Mouse (Mus musculus) limb, embryonic 15.5 days (tissue): ENCODE measurements around the gene Ankrd44. TPM values are rescaled to one million over a fixed set of nuclear protein-coding genes. Genes with fewer than 3 reads are reported as not detected.

Source experiments
- ATAC-seq: fragments of 200-750 bp; cut with Nextera tagmentation; 2 replicates; pipeline ENCODE4 v1.8.0; 2017; ENCODE audit warnings: low read depth, moderate TSS enrichment; ENCODE audit not compliant: insufficient number of reproducible peaks, low FRiP score, low TSS enrichment
- H3K27ac ChIP-seq: fragments of 300-500 bp; sonication (generic); 2 replicates; pipeline ENCODE4 v1.5.1; 2015; ENCODE audit warnings: moderate library complexity, mild to moderate bottlenecking, inconsistent platforms
- H3K27me3 ChIP-seq: fragments of 300-500 bp; sonication (generic); 2 replicates; pipeline ENCODE4 v1.6.1; 2015; ENCODE audit warnings: inconsistent platforms
- H3K36me3 ChIP-seq: fragments of 300-500 bp; sonication (generic); 2 replicates; pipeline ENCODE4 v1.6.1; 2015; ENCODE audit warnings: inconsistent platforms
- H3K4me1 ChIP-seq: fragments of 300-500 bp; sonication (generic); 2 replicates; pipeline ENCODE4 v1.6.1; 2015; ENCODE audit warnings: inconsistent platforms
- H3K4me2 ChIP-seq: fragments of 300-500 bp; sonication (generic); 2 replicates; pipeline ENCODE4 v1.6.1; 2015; ENCODE audit warnings: mild to moderate bottlenecking, inconsistent platforms
- H3K4me3 ChIP-seq: fragments of 300-500 bp; sonication (generic); 2 replicates; pipeline ENCODE4 v1.5.1; 2015; ENCODE audit warnings: mild to moderate bottlenecking, inconsistent platforms
- H3K9ac ChIP-seq: fragments of 300-500 bp; sonication (generic); 2 replicates; pipeline ENCODE4 v1.6.1; 2015; ENCODE audit warnings: inconsistent platforms
- H3K9me3 ChIP-seq: fragments of 300-500 bp; sonication (generic); 2 replicates; pipeline ENCODE4 v1.6.1; 2016; ENCODE audit warnings: inconsistent platforms
- WGBS: fragments of 180-500 bp; shearing (Covaris S2); methylation state at CpG from one replicate; pipeline ENCODE4 v1.1.7; 2015; 5-methylcytosine and 5-hydroxymethylcytosine counted together
- polyA plus RNA-seq: library from polyadenylated mRNA; unstranded; fragments of >200 nt; fragmentation: Nextera tagmentation; extraction: Ambion mirVana; gene quantifications from 2 replicates; pipeline ENCODE4 v1.2.1, GENCODE M21; 2015

Gene Ankrd44
- polyA plus RNA-seq, 1 experiment from 2014 or later, result 19.1 TPM

DNA sequence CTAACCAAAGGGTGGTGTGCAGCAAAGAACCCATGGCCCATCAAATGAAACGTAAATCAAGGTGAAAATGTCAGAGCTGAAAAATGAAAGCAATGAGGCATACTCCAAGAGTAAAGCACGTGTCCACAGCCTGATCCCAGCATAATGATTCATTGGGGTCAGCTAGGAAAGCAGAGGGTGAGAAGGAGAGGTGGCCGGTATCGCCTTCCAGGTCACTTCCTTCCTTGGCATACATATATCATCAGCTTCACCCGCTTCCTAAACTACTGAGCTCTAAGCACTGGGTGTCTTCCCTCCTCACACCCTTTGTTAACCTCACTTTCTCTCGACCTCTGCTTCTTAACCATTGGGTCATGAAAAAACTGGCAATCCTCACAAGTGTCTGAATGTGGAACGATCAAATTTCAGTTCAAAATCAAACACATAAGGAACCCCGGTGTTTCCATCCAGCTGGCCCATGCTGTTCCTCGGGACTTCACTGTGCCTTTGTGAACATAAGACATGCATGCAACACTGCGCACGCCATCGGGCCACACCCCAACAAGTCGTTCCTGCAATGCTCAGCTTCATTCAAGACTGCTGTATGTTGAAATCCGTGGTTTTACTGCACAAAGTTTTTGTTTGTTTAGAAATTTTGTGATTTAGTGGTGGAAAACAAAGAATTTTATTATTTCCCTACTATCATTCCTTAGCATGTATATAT lies 101.9 kb downstream of the Ankrd44 start:
- Histone ChIP-seq H3K27ac (no peak overlapping the region), H3K9ac (no peak overlapping the region), H3K4me1 (peaks cover 18% of the 10 kb centered on the region), H3K4me3 (no peak overlapping the region), H3K9me3 (no peaks in the 10 kb centered on the region), H3K36me3 (no peaks in the 10 kb centered on the region; the same call in 1 of the 2 replicates), H3K27me3 (no peaks in the 10 kb centered on the region), H3K4me2 (no peak overlapping the region)
- 66% methylated on average over 14 of the region's 14 CpGs for WGBS
- ATAC-seq, result no peak

DNA sequence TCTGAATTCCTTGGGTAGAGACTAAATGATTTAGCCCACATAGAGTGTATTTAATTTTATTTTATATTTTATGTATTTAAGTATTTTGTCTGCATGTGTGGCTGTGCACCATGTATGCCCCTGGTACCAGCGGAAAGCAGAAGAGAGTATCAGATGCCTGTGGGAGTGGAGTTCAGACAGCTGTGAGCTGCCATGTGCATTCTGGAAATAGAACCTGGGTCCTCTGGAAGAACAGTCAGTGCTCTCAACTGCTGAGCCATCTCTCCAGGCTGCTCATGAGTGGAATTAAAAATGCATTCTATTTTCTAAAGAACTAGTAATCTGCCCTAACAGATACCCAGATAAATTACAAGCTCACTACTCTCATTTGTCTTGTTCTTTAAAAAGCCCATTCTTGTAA lies 104.4 kb downstream of the Ankrd44 start:
- no peak for ATAC-seq
- WGBS, result 90% methylated on average over 1 of the region's 1 CpGs

DNA sequence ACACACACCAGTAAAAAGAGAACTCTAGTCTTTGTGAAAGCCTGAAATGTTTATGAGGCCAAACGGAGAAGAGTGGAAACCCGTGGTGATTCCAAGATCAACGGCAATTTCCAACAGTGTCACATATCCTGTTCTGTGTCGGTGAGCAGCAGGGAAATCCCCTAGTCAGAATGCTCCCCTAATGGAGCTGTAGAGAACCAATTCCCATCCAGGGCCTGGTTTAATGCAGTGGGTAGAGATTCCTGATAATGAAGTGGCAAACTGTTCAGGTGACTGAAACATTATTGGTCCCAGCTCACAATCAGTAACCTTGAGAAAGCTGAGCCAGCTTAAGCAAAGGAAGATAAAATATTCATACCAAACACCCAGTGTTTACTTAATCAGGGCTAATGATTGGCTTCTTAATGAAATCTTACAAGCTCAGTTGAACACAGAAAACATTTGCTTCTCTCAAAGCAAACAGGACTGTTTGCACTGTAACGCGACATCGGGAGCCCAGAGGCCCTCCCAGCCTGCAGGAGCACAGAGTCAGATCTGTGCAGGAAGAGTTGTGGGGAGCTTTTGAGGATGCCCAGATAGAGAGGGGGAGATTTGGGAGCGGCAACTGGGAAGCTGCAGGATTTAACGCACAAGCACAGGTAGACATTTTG lies 110.9 kb downstream of the Ankrd44 start:
- Histone ChIP-seq H3K4me2 (no peak overlapping the region), H3K9me3 (no peaks in the 10 kb centered on the region), H3K36me3 (no peaks in the 10 kb centered on the region), H3K27me3 (no peaks in the 10 kb centered on the region), H3K9ac (no peak overlapping the region), H3K27ac (no peak overlapping the region), H3K4me3 (no peak overlapping the region), H3K4me1 (peaks cover 5% of the 10 kb centered on the region; the same call in 1 of the 2 replicates)
- WGBS, result 63% methylated on average over 9 of the region's 9 CpGs
- no peak for ATAC-seq

More for the DNA sequence above, 104.4 kb downstream of the Ankrd44 start:
- no peaks in the 10 kb centered on the region for H3K9me3 ChIP-seq
- no peaks in the 10 kb centered on the region for H3K27me3 ChIP-seq
- H3K36me3 ChIP-seq, result no peaks in the 10 kb centered on the region; the same call in 1 of the 2 replicates
- no peak overlapping the region for H3K4me2 ChIP-seq
- no peak overlapping the region for H3K27ac ChIP-seq
- no peak overlapping the region for H3K4me3 ChIP-seq
- H3K9ac ChIP-seq, result no peak overlapping the region
- H3K4me1 ChIP-seq, result peaks cover 11% of the 10 kb centered on the region

DNA sequence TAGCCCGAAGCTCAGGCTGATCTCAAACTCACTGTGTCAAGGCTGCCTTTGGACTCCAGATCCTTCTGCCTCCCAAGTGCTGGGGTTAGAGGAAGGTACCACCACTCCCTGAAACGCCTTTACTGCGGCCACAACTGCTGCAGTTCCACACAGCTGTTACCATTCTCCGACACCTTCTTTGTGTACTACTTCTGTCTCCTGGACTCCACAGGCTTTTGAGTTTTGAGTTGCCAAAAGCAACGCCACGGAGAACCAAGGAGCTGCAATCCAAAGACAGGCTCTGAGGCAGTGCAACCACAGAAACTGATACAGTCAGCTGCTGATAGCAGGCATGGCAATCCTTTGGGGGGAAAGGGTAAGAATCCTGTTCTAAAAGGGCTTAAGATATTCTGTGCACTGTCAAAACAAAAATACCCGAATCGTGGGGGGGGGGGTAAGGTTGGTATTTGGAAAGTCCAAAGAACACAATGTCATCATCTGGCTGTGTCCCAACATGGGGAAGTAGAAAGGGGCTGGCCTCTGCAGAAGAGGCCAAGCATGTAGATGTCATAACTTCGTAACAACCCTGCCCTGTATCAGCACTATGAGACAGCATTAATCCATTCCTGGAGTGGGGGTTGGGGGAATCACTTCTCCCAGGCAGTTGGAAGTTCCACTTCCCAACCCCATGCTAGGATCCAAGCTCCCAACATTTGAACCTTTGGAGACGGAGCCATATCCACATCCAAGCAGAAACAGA lies 116.2 kb downstream of the Ankrd44 start:
- Histone ChIP-seq H3K4me3 (no peak overlapping the region), H3K4me2 (no peak overlapping the region), H3K36me3 (no peaks in the 10 kb centered on the region), H3K27me3 (no peaks in the 10 kb centered on the region), H3K9me3 (no peaks in the 10 kb centered on the region), H3K9ac (no peak overlapping the region), H3K27ac (no peak overlapping the region), H3K4me1 (peaks cover 5% of the 10 kb centered on the region; the same call in 1 of the 2 replicates)
- no peak for ATAC-seq
- WGBS, result 79% methylated on average over 10 of the region's 10 CpGs

DNA sequence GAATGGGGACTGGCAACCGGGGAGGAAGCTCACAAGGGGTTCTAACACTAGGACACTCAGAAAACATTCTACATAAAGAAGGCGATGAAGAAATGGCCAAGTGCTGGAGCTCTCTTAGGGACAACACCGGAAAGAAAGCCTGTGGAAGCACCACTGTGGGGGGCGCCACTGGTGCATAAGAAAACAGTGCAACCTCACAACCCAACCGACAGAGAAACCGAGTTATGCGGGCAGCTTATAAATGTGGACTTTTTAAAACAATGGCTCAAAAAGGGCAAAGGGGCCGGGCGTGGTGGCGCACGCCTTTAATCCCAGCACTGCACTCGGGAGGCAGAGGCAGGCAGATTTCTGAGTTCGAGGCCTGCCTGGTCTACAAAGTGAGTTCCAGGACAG lies 117.1 kb downstream of the Ankrd44 start:
- H3K36me3 ChIP-seq, result no peaks in the 10 kb centered on the region
- H3K9ac ChIP-seq, result no peak overlapping the region
- 96% methylated on average over 13 of the region's 13 CpGs for whole genome bisulfite sequencing
- H3K27ac ChIP-seq, result no peak overlapping the region
- H3K27me3 ChIP-seq, result no peaks in the 10 kb centered on the region
- peaks cover 5% of the 10 kb centered on the region; the same call in 1 of the 2 replicates for H3K4me1 ChIP-seq
- H3K4me3 ChIP-seq, result no peak overlapping the region
- H3K4me2 ChIP-seq, result no peak overlapping the region
- ATAC-seq, result no peak
- no peaks in the 10 kb centered on the region for H3K9me3 ChIP-seq

DNA sequence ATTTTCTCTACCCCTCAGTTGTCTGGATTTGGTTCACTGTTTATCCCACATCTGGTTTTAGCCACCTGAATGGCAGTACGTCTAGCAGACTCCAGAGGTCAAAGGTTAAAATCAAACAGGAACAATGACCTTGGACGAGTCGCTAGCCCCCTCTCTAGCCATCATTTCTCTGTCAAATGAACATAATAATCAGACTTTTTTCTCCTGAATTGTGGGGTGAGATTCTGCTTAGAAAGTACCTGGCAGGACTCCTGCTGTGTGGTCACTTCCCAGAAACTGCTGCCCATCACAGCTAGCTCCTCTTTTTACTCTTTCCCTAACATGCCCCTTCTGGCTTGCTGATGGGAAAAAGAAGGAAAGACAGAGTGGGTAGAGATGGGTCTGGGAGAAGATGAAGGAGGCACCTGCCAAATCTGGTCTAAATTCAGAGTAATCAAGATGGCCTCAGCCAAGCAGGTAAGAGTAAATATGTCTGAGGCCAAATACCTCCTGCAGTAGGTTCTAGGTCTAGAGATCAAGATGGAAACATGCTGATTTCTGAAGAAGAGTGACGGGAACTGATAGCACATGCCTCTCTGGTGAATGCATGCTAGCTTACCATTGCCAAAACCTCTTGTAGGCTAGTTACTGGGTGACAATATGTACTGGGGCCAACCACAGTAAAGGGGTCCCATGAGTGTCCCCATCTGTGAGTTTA lies 117.6 kb downstream of the Ankrd44 start:
- WGBS, result 61% methylated on average over 4 of the region's 4 CpGs

DNA sequence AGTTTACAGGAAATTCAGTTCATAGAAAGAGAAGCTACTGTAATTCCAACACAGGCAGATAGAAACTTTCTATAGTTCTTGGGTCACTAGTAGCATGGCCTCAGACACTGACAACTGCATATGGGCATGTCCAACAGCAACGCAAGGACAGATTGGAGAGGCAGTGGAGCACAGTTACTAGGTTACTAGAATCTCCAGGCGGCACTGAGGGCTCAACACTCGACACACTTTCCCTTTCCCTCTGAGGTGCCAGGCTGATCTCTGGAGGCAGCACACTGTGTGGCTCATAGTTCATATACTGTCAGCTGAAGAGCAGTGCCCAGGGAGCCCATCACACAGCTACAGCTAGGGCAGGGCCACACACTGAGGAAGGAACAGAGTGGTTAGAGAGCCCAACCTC lies 118.4 kb downstream of the Ankrd44 start:
- Histone ChIP-seq H3K36me3 (no peaks in the 10 kb centered on the region), H3K9me3 (no peaks in the 10 kb centered on the region), H3K4me1 (no peaks in the 10 kb centered on the region), H3K9ac (no peak overlapping the region), H3K4me3 (no peak overlapping the region), H3K27ac (no peak overlapping the region), H3K27me3 (no peaks in the 10 kb centered on the region), H3K4me2 (no peak overlapping the region)
- no peak for ATAC-seq
- 91% methylated on average over 3 of the region's 3 CpGs for WGBS

More for the DNA sequence above, 117.6 kb downstream of the Ankrd44 start:
- ATAC-seq, result no peak
- Histone ChIP-seq H3K4me3 (no peak overlapping the region), H3K9ac (no peak overlapping the region), H3K9me3 (no peaks in the 10 kb centered on the region), H3K36me3 (no peaks in the 10 kb centered on the region), H3K27ac (no peak overlapping the region), H3K4me1 (peaks cover 5% of the 10 kb centered on the region; the same call in 1 of the 2 replicates), H3K27me3 (no peaks in the 10 kb centered on the region), H3K4me2 (no peak overlapping the region)

DNA sequence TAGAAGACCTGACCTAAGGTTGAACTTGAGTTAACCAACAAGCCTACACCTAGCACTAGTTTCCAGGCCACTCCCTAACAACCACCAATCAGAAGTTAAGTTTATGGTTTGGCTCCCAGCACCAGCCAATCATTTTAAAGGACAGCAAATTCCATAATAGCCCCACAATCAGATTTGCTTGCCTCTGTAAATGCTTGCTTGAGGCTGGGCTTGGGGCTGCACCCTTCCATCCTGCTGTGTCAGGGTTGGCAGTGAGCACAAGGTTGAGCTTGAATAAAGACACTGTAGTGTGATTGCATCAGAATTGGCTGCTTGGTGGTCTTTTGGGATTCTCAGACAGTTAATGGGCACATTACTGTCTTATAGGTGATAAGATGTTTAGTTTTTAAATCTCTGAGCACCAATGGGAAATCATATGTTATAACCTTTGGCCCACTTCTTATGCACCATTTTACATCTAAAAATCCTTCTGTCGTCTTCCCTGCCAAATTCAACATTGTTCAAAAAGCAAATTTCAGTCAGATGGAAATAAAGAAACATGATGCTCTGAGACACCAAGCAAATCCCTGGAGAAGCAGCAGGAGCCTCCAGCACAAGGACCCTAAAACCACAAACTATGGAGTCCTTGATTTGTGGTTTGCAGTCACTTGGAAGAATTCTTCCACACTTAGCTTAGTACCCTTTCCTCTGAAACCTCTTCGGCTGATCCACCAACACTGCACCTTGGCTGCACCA lies 119.9 kb downstream of the Ankrd44 start:
- Histone ChIP-seq H3K4me2 (no peak overlapping the region), H3K9me3 (no peaks in the 10 kb centered on the region), H3K4me1 (no peaks in the 10 kb centered on the region), H3K27ac (no peak overlapping the region), H3K36me3 (no peaks in the 10 kb centered on the region), H3K9ac (no peak overlapping the region), H3K4me3 (no peak overlapping the region), H3K27me3 (no peaks in the 10 kb centered on the region)
- no peak for ATAC-seq
- 82% methylated on average over 2 of the region's 2 CpGs for WGBS

DNA sequence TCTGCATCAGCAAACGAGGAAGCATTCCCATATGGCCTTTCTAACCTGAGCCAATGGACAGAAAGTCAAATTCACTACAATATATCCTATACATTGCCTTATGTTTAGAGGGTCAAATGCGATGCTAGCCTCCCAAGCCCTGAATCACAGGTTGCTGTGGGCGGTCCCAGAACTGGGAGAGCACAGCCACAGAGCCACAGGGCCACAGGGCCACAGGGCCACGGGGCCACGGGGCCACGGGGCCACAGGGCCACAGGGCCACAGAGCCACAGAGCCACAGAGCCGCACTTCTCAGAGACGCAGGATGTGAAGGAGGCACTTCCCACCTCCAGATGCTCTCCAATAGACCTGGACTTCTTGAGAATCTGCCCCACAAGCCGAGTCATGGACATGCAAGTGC lies 121.8 kb downstream of the Ankrd44 start:
- Histone ChIP-seq H3K9ac (no peak overlapping the region), H3K27me3 (no peaks in the 10 kb centered on the region), H3K9me3 (no peaks in the 10 kb centered on the region), H3K4me3 (no peak overlapping the region), H3K36me3 (no peaks in the 10 kb centered on the region), H3K4me2 (no peak overlapping the region), H3K27ac (no peak overlapping the region), H3K4me1 (peaks cover under 1% of the 10 kb centered on the region; the same call in 1 of the 2 replicates)
- no peak for ATAC-seq
- WGBS, result 90% methylated on average over 9 of the region's 9 CpGs

DNA sequence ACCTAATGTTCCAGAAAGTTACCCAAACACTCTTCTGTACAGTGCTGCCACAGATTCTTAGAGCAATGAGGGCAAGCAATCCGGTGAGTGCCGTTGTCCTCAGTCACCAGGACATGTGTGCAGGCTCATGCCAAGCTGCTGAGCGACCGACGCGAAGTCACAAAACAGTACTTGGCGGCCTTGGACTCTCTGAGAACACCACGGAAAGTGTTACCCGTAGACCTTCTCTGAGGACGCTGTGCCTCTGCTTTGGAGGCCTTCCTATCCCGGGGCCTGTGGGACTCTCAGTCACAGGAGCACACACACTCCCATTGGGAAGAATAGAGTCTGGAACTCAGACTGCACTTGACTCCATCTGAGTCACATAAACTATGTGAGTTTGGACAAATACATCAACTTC lies 123.5 kb downstream of the Ankrd44 start:
- no peak overlapping the region for H3K27ac ChIP-seq
- ATAC-seq, result no peak
- H3K9ac ChIP-seq, result no peak overlapping the region
- 45% methylated on average over 11 of the region's 11 CpGs for WGBS
- no peaks in the 10 kb centered on the region for H3K27me3 ChIP-seq
- no peak overlapping the region for H3K4me2 ChIP-seq
- H3K36me3 ChIP-seq, result no peaks in the 10 kb centered on the region
- no peak overlapping the region for H3K4me3 ChIP-seq
- no peaks in the 10 kb centered on the region for H3K9me3 ChIP-seq
- peaks cover 3% of the 10 kb centered on the region; the same call in 1 of the 2 replicates for H3K4me1 ChIP-seq

DNA sequence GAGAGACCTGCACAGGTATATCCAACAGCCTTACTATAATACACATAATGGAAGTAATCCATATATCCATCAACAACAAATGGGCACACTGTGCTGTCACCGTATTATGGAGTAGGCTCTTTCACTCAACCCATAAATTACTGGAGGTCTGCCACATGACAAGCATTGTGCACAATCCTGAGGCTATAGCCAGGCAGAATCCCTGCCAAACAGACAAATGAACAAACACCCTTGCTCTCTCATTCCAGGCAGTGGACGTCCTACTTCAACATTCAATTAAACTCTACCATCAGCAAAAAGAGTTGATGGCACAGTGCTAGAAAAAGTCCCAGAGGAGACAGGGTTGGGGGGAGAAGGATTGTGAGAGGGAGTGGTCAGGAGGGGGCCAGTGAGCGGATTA lies 124.9 kb downstream of the Ankrd44 start:
- H3K27me3 ChIP-seq, result no peaks in the 10 kb centered on the region
- no peaks in the 10 kb centered on the region for H3K36me3 ChIP-seq
- H3K27ac ChIP-seq, result no peak overlapping the region
- peaks cover 3% of the 10 kb centered on the region; the same call in 1 of the 2 replicates for H3K4me1 ChIP-seq
- no peak overlapping the region for H3K9ac ChIP-seq
- 59% methylated on average over 2 of the region's 3 CpGs for WGBS
- H3K9me3 ChIP-seq, result no peaks in the 10 kb centered on the region
- ATAC-seq, result no peak
- no peak overlapping the region for H3K4me2 ChIP-seq
- no peak overlapping the region for H3K4me3 ChIP-seq
